Mouse (Mus musculus): ENCODE data around the gene Sgcd. TPM values are rescaled to one million over a fixed set of nuclear protein-coding genes. Genes with fewer than 3 reads are reported as not detected.
"Not testable (repeated sequence)": the region's sequence is repeated elsewhere in the genome, so short reads cannot be mapped to it uniquely, and the experiment has no call there.

The Sgcd gene
- polyA plus RNA-seq, 2 experiments from 2014 or later = not detected

DNA sequence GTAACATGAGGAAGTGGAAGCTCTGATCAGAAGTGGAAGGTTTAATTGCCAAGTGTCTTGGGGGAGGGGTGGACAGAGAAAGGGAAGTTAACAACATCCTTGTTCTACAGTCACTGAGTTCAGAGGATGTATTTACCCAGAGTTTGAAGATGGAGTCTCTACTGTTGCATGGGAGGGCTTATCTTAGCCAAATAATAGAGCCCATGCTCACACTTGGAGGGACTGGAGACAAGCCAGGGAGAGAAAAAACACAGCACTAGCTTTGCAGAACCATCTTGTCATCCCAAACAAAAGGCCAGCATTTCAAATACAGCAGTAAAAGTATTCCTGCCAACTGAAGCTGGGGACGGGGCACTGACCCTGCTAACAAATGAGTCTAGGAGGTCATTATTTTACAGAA is 212.8 kb downstream of the Sgcd start:
- no peak for ATAC-seq

- no peak for ATAC-seq
These were observed 222.9 kb downstream of the Sgcd start for GRCm38 (mm10) chr11:47765859-47766258.

- not testable (repeated sequence) for ATAC-seq
These were observed 225.2 kb downstream of the Sgcd start for GRCm38 (mm10) chr11:47763569-47763968.

GRCm38 (mm10) chr11:47759015-47759414 is 229.8 kb downstream of the Sgcd start:
- no peak for ATAC-seq

DNA sequence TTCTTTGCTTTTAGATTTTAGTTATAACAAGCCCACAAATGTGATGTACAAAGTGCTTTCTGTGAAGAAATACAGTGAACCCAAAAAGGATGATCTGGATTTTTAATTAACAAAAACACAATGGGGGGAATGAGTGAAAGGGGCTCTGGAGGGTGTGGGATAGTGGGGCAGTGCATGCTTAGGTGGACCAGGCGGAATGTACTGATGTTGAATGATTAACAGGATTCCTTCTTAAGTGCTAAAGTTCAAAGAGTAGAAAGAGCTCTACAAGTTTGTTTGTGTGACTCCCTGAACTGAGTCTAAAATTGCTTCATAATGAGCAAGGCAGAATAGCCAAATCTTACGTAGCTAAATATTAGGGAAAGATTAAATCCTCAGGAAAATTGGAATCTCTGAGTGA is 246.0 kb downstream of the Sgcd start:
- ATAC-seq = no peak

DNA sequence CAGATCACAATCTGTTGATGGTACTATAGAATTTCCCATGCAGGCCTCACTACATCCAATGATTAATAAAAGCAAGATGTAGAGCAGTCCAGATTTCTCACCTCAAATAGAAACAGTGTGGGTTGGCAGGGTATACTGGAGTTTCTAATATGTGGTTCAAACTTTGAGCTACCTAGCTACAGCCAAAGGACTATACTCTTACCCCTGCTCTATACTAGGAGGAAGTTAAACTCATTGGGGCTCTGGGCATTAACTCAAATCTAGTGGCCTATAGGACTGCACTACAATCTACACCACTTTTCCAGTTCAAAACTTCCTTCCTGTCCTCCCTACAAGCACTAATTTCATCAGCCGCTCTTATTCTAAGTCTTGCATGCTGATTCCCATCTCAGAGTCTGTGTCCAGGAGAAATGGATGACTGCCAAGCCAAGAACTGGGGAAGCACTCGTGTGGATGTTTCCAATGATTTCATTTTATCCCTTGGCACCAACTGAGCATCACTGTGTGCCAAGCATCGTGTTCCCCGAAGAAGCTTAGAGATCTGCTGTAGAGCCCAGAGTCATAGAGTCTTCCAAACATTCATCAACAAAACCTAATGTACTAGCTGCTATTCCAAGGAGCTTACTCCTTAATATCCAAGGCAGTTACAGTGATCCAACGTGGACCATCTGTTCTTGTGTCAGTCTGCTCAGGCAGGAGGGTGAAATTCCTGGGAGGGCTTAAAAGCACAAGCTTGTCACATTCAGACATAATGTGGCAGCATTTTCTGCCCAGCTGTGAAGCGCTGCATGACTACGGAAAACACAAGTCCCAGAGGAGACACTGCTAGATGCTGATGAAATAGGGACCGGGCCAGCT is 283.6 kb downstream of the Sgcd start:
- no peak for ATAC-seq

GRCm38 (mm10) chr11:47695611-47696010 is 293.2 kb downstream of the Sgcd start:
- ATAC-seq = no peak

- ATAC-seq = no peak
These were observed 330.6 kb downstream of the Sgcd start for GRCm38 (mm10) chr11:47658135-47658534.

- no peak for ATAC-seq
These were observed 342.9 kb downstream of the Sgcd start for GRCm38 (mm10) chr11:47645911-47646310.

DNA sequence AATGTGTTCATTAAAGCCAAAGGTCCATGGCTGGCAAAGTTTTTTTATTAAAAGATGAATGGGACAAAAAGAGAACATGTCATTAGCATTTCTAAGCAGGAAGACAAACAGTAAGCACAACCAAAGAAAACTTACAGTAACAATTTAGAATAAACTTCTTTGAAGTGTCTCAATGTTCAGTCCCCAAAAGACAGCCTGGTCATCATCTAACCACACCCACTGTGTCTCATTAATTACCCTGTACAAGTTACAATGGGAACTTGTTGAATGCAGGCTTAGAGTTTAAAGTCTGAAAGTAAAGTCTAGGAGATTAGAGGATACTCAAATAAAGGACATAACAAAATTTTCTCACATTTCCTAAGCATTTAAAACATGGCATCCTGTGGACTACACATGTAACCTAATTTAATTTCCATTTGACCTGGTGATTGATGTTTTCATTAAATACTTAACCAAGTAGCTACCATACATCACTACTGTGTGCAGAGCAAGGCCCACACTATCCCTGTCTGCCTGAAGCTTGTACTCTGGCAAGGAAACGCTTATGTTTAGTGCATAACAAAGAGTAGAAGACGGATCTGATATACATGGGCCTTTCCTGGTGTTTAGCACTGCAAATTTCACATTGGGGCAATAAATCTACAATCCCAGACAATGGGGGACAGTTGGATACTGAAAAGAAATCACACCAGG is 347.1 kb downstream of the Sgcd start:
- ATAC-seq = no peak

GRCm38 (mm10) chr11:47640556-47640955 is 348.2 kb downstream of the Sgcd start:
- no peak for ATAC-seq

- ATAC-seq = no peak
These were observed 358.6 kb downstream of the Sgcd start for GRCm38 (mm10) chr11:47630186-47630585.

DNA sequence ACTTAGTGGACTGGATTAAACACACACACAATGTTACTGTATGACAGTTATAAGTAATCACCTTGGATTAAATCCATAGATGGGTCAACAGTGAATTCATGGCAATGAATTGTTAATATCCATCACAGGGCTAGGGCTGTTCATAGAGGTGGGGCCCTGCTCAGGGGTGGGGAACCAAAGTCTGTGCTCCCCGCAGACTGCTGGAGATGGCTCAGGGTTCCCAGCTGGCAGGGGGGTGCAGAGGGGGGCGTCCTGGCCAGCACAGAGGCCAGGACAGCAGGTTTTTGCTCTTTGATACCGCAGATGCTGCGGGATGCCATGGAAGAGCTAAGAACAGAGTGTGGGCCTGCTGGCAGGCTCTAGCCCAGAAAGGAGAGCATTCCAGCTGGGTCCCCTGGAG is 378.9 kb downstream of the Sgcd start:
- no peak for ATAC-seq

DNA sequence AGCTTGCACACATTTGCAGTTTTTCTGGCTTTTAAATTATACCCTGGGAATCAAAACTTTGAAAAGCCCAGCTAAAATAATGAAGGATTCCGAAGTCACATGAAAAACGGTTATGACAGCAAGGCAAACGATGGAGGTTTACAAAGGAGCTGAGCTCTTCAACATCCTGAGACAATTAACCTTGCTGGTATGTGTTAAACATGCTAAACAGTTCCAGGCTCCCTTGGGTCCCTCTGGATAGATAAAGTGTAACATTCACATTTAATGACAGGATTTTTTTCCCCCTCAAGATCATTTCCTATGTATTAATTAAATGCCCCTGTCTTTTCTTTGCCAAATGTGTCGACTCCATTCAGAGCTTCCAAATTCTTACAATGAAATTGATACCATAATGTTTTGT is 414.1 kb downstream of the Sgcd start:
- no peak for ATAC-seq

DNA sequence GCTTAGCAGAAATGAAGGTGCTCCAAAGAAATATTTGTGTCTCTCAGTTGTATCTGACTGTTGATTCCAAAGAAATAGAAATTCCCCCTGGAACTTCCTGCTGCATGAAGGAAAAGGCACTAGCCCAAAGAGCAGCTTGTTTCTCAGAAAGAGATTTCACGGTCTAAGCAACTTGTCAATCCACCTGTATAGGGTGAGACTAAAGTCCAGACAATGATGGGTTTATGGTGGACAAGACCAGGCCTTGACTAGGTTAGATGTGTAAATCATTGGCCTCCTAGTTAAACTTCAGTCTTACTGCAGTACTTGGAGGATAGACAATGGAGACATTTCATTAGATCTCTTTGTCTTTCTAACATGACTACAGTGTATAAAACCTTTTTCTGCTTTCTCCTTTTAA is 420.3 kb downstream of the Sgcd start:
- no peak for ATAC-seq

DNA sequence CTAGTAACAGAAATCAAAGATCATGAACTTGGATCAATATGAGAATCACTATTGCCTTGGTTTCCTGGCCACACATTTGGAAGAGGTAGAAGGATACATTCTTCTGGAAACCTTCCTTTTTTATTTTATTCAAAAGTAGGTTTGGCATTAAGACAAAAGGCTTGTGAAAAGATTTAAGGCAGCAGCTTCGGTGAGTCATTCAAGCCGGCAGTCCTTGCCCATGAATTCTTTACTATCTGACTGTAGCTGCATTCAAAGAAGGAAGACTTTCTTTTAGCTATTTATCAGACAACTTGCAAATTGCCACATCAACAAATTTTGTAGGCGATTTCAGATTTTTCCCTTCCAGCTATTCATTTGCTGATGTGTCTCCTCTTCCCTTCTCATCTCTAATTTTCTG is 422.6 kb downstream of the Sgcd start:
- ATAC-seq = no peak

DNA sequence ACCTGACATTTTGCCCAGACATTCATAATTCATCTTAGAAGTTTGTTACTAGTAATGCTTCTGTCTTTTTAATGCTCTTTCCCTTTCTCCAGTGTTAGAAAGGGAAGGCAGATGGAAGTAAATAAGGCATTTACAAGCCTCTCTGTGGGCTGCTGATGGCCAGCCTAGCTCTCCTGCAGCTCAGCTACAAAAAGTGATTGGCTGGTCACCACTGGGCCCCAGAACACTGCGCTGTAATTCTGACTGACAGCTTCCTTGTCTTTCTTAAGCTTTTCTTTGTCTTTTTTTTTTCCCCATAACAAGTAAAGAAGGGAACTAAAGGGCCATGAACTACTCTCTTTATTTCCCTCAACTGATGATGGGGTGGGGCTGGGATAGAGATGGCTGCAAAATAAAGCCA is 463.9 kb downstream of the Sgcd start:
- ATAC-seq = no peak

GRCm38 (mm10) chr11:47508047-47508446 is 480.7 kb downstream of the Sgcd start:
- no peak for ATAC-seq

DNA sequence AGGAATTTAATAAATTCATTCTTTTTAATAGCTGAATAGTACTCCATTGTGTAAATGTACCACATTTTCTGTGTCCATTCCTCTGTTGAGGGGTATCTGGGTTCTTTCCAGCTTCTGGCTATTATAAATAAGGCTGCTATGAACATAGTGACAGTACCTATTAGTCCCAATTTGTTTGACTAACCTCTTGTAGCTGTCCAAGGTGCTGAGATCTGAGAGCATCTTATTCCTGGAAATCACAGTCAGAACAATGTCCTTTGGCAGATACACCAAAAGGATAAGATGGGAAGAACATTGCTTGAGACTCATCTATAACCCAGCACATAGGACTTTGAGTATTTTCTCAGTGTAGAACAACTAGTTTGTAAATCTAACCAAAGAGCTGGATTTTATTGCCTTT is 485.5 kb downstream of the Sgcd start:
- not testable (repeated sequence) for ATAC-seq

GRCm38 (mm10) chr11:47473493-47474230 is 515.1 kb downstream of the Sgcd start:
- no peak for ATAC-seq

DNA sequence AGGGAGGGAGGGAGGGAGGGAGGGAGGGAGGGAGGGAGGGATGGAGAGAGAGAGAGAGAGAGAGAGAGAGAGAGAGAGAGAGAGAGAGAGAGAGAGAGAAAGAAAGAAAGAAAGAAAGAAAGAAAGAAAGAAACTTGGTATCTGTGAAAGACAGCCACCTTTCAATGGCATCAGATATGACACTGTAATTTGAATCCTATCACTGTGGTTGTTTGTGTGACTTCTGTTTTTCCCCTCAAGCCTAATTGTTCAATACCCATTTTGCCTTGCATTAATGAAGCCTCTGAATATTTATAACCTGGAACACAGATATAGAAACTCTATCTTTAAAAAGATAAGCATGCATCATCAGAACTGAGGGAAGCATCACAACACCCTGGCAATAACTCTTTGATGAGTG is 528.1 kb downstream of the Sgcd start:
- not testable (repeated sequence) for ATAC-seq

DNA sequence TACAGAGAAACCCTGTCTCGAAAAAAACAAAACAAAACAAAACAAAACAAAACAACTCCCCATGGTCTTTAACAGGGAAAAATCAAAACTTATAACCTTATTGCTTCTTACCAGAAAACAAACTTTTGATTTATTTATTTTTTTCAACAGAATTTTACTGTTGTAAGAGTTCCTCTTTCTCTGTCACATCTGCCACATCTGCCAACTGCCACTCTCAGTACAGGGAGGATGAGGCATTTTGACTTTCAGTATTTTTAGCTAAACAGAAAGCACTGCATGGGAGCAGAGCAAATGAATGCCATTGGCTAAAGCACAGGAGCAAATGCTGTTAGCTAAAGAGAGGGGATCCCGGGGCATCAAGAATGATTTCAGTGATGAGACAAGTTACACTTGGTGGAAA is 528.6 kb downstream of the Sgcd start:
- ATAC-seq = no peak

GRCm38 (mm10) chr11:47459214-47459613 is 529.6 kb downstream of the Sgcd start:
- ATAC-seq = no peak

Data from activated CD4-positive, CD25-positive, alpha-beta regulatory T cell, adult 4 months (primary cell).